Mouse (Mus musculus): ENCODE data around the gene Mbtps2.

- TF ChIP-seq CTCF (IDR thresholded peaks at IDR 0.05; ENCODE audit: low read depth) (no peak), EP300 (IDR thresholded peaks at IDR 0.05; ENCODE audit: low read depth) (no peak)
Measured at GRCm38 (mm10) chrX:157644700-157645099, 46.2 kb upstream of the Mbtps2 start.

Measured in liver, postnatal 0 days (tissue).